ENCODE assay signal across 10 mouse cellular contexts in genomic region chr8:94773048-94773447, GRCm38 (mm10). TPM values are rescaled to one million over a fixed set of nuclear protein-coding genes. Genes with fewer than 3 reads are reported as not detected.
A peak's percentile ranks its signal among the peaks of the same experiment; 100 is the strongest.
DNase-seq lines count a peak whose midpoint lies in the region; ATAC-seq lines count a peak whose summit lies in the region.
"Had no signal": no experiment of that assay in that cellular context is flagged by ENCODE, and none has a peak within 500 bp of the region (broad histone marks: within the 10 kb centered on the region; RNA-seq: fewer than 3 reads in every experiment).

No protein-coding gene starts in this region.

- H3K9ac ChIP-seq in forebrain, embryonic 13.5 days, result 0 out of 2 replicates have a peak overlapping the region, but pooled peaks have one; percentile 18
- peak overlapping the region; percentile 84; the same call in 1 of the 2 replicates for H3K9ac ChIP-seq in intestine, embryonic 16.5 days (ENCODE audit: low read depth, low read length)
- no peak overlapping the region for H3K9ac ChIP-seq in stomach, embryonic 14.5 days (replicated peaks; ENCODE audit: low read depth, low read length)

- H3K4me1 ChIP-seq in forebrain, embryonic 13.5 days, result peaks cover 41% of the 10 kb centered on the region
- H3K4me1 ChIP-seq in intestine, embryonic 16.5 days (ENCODE audit: control insufficient read depth, insufficient read depth, low read length), result peaks cover 19% of the 10 kb centered on the region
- H3K4me1 ChIP-seq in stomach, embryonic 14.5 days (ENCODE audit: control insufficient read depth, insufficient read depth, low read length), result peaks cover 10% of the 10 kb centered on the region; the same call in 1 of the 2 replicates

- peaks cover 17% of the 10 kb centered on the region for H3K27me3 ChIP-seq in forebrain, embryonic 13.5 days
- peaks cover 11% of the 10 kb centered on the region; the same call in 1 of the 2 replicates for H3K27me3 ChIP-seq in intestine, embryonic 16.5 days (replicated peaks; ENCODE audit: control insufficient read depth, insufficient read depth, low read length)
- peaks cover 16% of the 10 kb centered on the region for H3K27me3 ChIP-seq in stomach, embryonic 14.5 days (ENCODE audit: control insufficient read depth, insufficient read depth, low read length)

- ATAC-seq in forebrain, embryonic 13.5 days, result no peak
- no peak for ATAC-seq in intestine, embryonic 16.5 days
- ATAC-seq in stomach, embryonic 14.5 days (ENCODE audit: insufficient number of reproducible peaks, insufficient read depth, low FRiP score, low read depth), result no peak

- WGBS in forebrain, embryonic 13.5 days, result 45% methylated on average over 6 of the region's 6 CpGs
- WGBS in intestine, embryonic 16.5 days, result 59% methylated on average over 6 of the region's 6 CpGs
- WGBS in stomach, embryonic 14.5 days, result 50% methylated on average over 6 of the region's 6 CpGs

- intact Hi-C loops in left cerebral cortex, postnatal 36 days (cut with DNase I), result loop anchor here (5.0 kb wide), 1 partner anchor 39 kb away; the partner anchor contains the start of gene Ccl17
- intact Hi-C loops in left cerebral cortex, postnatal 10 days (cut with DNase I), result loop anchor here (5.0 kb wide), 2 partner anchors 39 to 66 kb away; partner anchors contain the start of gene Ccl17

- peak overlapping the region; percentile 73 for H3K4me2 ChIP-seq in forebrain, embryonic 13.5 days
- peak overlapping the region; percentile 76 for H3K4me2 ChIP-seq in intestine, embryonic 16.5 days (ENCODE audit: low read depth, low read length)
- peak overlapping the region; percentile 84; the same call in 1 of the 2 replicates for H3K4me2 ChIP-seq in stomach, embryonic 14.5 days (replicated peaks; ENCODE audit: low read depth, low read length)

- H3K4me3 ChIP-seq in forebrain, embryonic 13.5 days, result peak overlapping the region; percentile 55
- H3K4me3 ChIP-seq in intestine, embryonic 16.5 days (ENCODE audit: low read length), result peak overlapping the region; percentile 66
- no peak overlapping the region for H3K4me3 ChIP-seq in stomach, embryonic 14.5 days (ENCODE audit: low read depth, low read length)

- DNase-seq in left cerebral cortex, postnatal 36 days (ENCODE audit: low spot score in 2 of 2), result peak; percentile 46 to 57
- DNase-seq in left cerebral cortex, postnatal 10 days (ENCODE audit: extremely low spot score in 1 of 2, low spot score in 2 of 2), result no peak
- DNase-seq in spleen, postnatal 14 days (ENCODE audit: low spot score in 2 of 2), result no peak
- DNase-seq in embryo, embryonic 10 days (ENCODE audit: low spot score), result no peak
- DNase-seq: liver had no signal

- no peaks in the 10 kb centered on the region for H3K9me3 ChIP-seq in forebrain, embryonic 13.5 days (replicated peaks)
- no peaks in the 10 kb centered on the region for H3K9me3 ChIP-seq in intestine, embryonic 16.5 days (ENCODE audit: control insufficient read depth, low read length)
- no peaks in the 10 kb centered on the region for H3K9me3 ChIP-seq in stomach, embryonic 14.5 days (ENCODE audit: control insufficient read depth, low read depth, low read length)

- H3K36me3 ChIP-seq in forebrain, embryonic 13.5 days (ENCODE audit: poor library complexity, severe bottlenecking), result no peaks in the 10 kb centered on the region
- H3K36me3 ChIP-seq in intestine, embryonic 16.5 days (ENCODE audit: control insufficient read depth, insufficient read depth, low read length), result no peaks in the 10 kb centered on the region
- H3K36me3 ChIP-seq in stomach, embryonic 14.5 days (ENCODE audit: control insufficient read depth, insufficient read depth, low read length), result no peaks in the 10 kb centered on the region

- no peak overlapping the region for H3K27ac ChIP-seq in forebrain, embryonic 13.5 days
- H3K27ac ChIP-seq in intestine, embryonic 16.5 days (ENCODE audit: low read length), result no peak overlapping the region
- no peak overlapping the region for H3K27ac ChIP-seq in stomach, embryonic 14.5 days (ENCODE audit: low read length)

RNA-seq across cellular contexts. Expression of gene Cx3cl1, which starts 1.2 kb away (rescaled TPM):
- total RNA-seq in left cerebral cortex, postnatal 36 days (2021), result 100 to 1,000 TPM; 622 to 723 TPM
- total RNA-seq in left cerebral cortex, postnatal 10 days (2021), result 100 to 1,000 TPM; 417 to 438 TPM
- 6.9 and 8.6 TPM in 2 replicates for polyA plus RNA-seq in forebrain, embryonic 13.5 days (2015; fragmentation: Nextera tagmentation; extraction: Ambion mirVana)
- polyA plus RNA-seq in intestine, embryonic 16.5 days (2015; fragmentation: Nextera tagmentation; extraction: Ambion mirVana), result 34.7 and 47.2 TPM in 2 replicates
- 7.4 and 11.1 TPM in 2 replicates for polyA plus RNA-seq in stomach, embryonic 14.5 days (2014; fragmentation: Nextera tagmentation; extraction: Ambion mirVana)
- total RNA-seq: neutrophil, adult 5-6 weeks had no signal

RNA-seq across cellular contexts. Expression of gene Ccl22, which starts 27.7 kb away (rescaled TPM):
- total RNA-seq in left cerebral cortex, postnatal 36 days (2021), result under 1 TPM in 1 of 2 experiments, not detected in 1; 0.17 TPM
- under 1 TPM; 0.15 to 0.26 TPM for total RNA-seq in left cerebral cortex, postnatal 10 days (2021)
- polyA plus RNA-seq in forebrain, embryonic 13.5 days (2015; fragmentation: Nextera tagmentation; extraction: Ambion mirVana), result not detected in 2 replicates
- 0.10 TPM in 1 of 2 replicates, not detected in the other for polyA plus RNA-seq in intestine, embryonic 16.5 days (2015; fragmentation: Nextera tagmentation; extraction: Ambion mirVana)
- not detected in 2 replicates for polyA plus RNA-seq in stomach, embryonic 14.5 days (2014; fragmentation: Nextera tagmentation; extraction: Ambion mirVana)
- total RNA-seq: granulocyte monocyte progenitor cell, adult 5-6 weeks; neutrophil, adult 5-6 weeks had no signal

RNA-seq across cellular contexts. Expression of gene Ccl17, which starts 37.2 kb away (rescaled TPM):
- total RNA-seq in left cerebral cortex, postnatal 36 days (2021), result 10 to 100 TPM; 10.7 to 12.0 TPM
- total RNA-seq in left cerebral cortex, postnatal 10 days (2021), result 10 to 100 TPM; 10.8 to 12.3 TPM
- not detected in 2 replicates for polyA plus RNA-seq in forebrain, embryonic 13.5 days (2015; fragmentation: Nextera tagmentation; extraction: Ambion mirVana)
- 0.29 and 1.3 TPM in 2 replicates for polyA plus RNA-seq in intestine, embryonic 16.5 days (2015; fragmentation: Nextera tagmentation; extraction: Ambion mirVana)
- polyA plus RNA-seq in stomach, embryonic 14.5 days (2014; fragmentation: Nextera tagmentation; extraction: Ambion mirVana), result 0.56 TPM in 1 of 2 replicates, not detected in the other
- total RNA-seq: granulocyte monocyte progenitor cell, adult 5-6 weeks; neutrophil, adult 5-6 weeks had no signal

Comparison
In these comparisons a context has a peak if more than half of its experiments do, and no peak if none do; other contexts are left out.
1. DNase-seq: peak in left cerebral cortex, postnatal 36 days (2 of 2); none in left cerebral cortex, postnatal 10 days (0 of 2), spleen, postnatal 14 days (0 of 2) and embryo, embryonic 10 days (single experiment).
2. Peak in every context shown above with its lines, with median percentiles within 50 percentile points of each other: H3K4me2 ChIP-seq.